Mouse (Mus musculus) limb, embryonic 14.5 days (tissue): ENCODE data around the gene Pnmal1. TPM values are rescaled to one million over a fixed set of nuclear protein-coding genes. Genes with fewer than 3 reads are reported as not detected.

Source experiments
- ATAC-seq: fragments of 200-750 bp; cut with Nextera tagmentation; 2 replicates; pipeline ENCODE4 v1.8.0; 2017; ENCODE audit warnings: low read depth, moderate number of reproducible peaks, moderate TSS enrichment; ENCODE audit not compliant: low FRiP score
- DNase-seq: peaks from one replicate; pipeline ENCODE4 v3.0.0-alpha.2; 2015; ENCODE audit warnings: low spot score
- H3K27ac ChIP-seq: fragments of 300-500 bp; sonication (generic); replicated peaks from 2 replicates; pipeline ENCODE4 v1.5.1; 2014; ENCODE audit warnings: low read depth, mild to moderate bottlenecking, low read length, moderate library complexity, mixed read lengths
- H3K27me3 ChIP-seq: fragments of 300-500 bp; sonication (generic); 2 replicates; pipeline ENCODE4 v1.6.1; 2014; ENCODE audit warnings: low read length, mixed read lengths; ENCODE audit not compliant: control insufficient read depth, insufficient read depth
- H3K36me3 ChIP-seq: fragments of 300-500 bp; sonication (generic); 2 replicates; pipeline ENCODE4 v1.6.1; 2014; ENCODE audit warnings: mild to moderate bottlenecking, low read length, moderate library complexity, mixed read lengths; ENCODE audit not compliant: control insufficient read depth, insufficient read depth
- H3K4me1 ChIP-seq: fragments of 300-500 bp; sonication (generic); 2 replicates; pipeline ENCODE4 v1.6.1; 2014; ENCODE audit warnings: antibody characterized with exemption, low read length, mixed read lengths; ENCODE audit not compliant: control insufficient read depth, insufficient read depth
- H3K4me2 ChIP-seq: fragments of 300-500 bp; sonication (generic); replicated peaks from 2 replicates; pipeline ENCODE4 v1.6.1; 2014; ENCODE audit warnings: low read depth, mild to moderate bottlenecking, low read length, moderate library complexity; ENCODE audit not compliant: severe bottlenecking
- H3K4me3 ChIP-seq: fragments of 300-500 bp; sonication (generic); replicated peaks from 2 replicates; pipeline ENCODE4 v1.5.1; 2014; ENCODE audit warnings: low read length
- H3K9ac ChIP-seq: fragments of 300-500 bp; sonication (generic); 2 replicates; pipeline ENCODE4 v1.6.1; 2014; ENCODE audit warnings: mild to moderate bottlenecking, low read depth, low read length, moderate library complexity; ENCODE audit not compliant: severe bottlenecking
- H3K9me3 ChIP-seq: fragments of 300-500 bp; sonication (generic); 2 replicates; pipeline ENCODE4 v1.6.1; 2016; ENCODE audit warnings: low read length; ENCODE audit not compliant: control insufficient read depth
- POLR2A ChIP-seq: fragments of 200-500 bp; IDR thresholded peaks from 2 replicates; pipeline ENCODE4 v1.8.0; 2012; ENCODE audit warnings: inconsistent platforms, mild to moderate bottlenecking, moderate library complexity, borderline replicate concordance; ENCODE audit not compliant: insufficient read depth, insufficient read length; ENCODE audit errors: extremely low read depth
- WGBS: fragments of 180-500 bp; shearing (Covaris S2); extraction: QIAGEN DNeasy Blood & Tissue Kit; methylation state at CpG from one replicate; pipeline ENCODE4 v1.1.7; 2014; 5-methylcytosine and 5-hydroxymethylcytosine counted together
- polyA plus RNA-seq, 2 experiments: library from polyadenylated mRNA; depleted of rRNA in 1 of 2; stranded (reverse) in 1 of 2; unstranded in 1 of 2; fragments of >200 nt; fragmentation: Nextera tagmentation in 1 of 2; extraction: Ambion mirVana in 1 of 2; gene quantifications; 2 replicates each; pipeline versions ENCODE4 v1.2.1 to v1.2.3; 2012 to 2014

Gene Pnmal1
- polyA plus RNA-seq, 2 experiments = 0.43 to 0.49 TPM

DNA sequence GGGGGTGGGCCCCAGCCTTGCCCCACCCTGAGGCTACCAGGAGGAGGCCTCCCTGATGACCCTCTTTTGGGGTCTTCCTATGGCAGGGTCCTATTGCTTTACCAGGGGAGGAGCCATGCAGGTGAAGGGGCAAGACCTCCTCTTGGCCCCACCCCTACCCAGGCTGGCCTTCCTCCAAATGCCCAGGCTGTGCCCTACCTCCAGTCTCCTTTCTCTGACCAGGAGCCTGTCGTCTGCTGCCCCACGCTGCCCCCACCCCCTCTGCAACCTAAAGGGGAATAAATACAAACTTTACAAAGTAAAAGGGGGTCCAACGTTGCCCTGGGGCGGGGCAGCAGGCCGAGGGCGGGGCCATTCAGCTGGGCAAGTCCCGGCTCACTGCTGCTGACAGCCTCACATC, 45.2 kb downstream of the Pnmal1 start:
- Histone ChIP-seq H3K9ac (no peak overlapping the region), H3K36me3 (peaks cover 80% of the 10 kb centered on the region), H3K27me3 (no peaks in the 10 kb centered on the region), H3K4me3 (no peak overlapping the region), H3K27ac (no peak overlapping the region), H3K9me3 (no peaks in the 10 kb centered on the region), H3K4me1 (no peaks in the 10 kb centered on the region), H3K4me2 (no peak overlapping the region)
- ATAC-seq = no peak
- TF ChIP-seq POLR2A = no peak
- DNase-seq = no peak
- 87% methylated on average over 7 of the region's 7 CpGs for WGBS

DNA sequence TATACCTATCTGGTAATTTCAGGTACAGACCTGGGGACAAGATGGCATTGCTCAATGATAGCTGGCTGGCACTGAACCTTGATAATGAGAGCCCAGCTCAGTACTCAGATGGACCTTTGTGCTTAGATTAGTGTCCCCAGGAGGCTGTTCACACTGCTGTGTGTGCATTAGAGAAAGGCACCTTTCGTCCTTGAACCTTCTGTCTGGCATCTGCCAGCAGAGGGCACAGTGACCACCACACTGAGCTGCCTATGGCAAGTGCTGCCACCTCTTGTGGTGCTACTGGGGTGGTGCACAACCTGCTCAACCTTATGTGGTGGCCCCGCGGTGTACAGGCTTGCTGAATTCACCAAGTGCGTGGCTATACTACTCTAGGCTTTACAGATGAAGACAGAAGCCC, 47.8 kb downstream of the Pnmal1 start:
- H3K4me3 ChIP-seq = no peak overlapping the region
- no peaks in the 10 kb centered on the region for H3K4me1 ChIP-seq
- no peak for TF ChIP-seq POLR2A
- H3K36me3 ChIP-seq = peaks cover 94% of the 10 kb centered on the region
- H3K27ac ChIP-seq = no peak overlapping the region
- no peaks in the 10 kb centered on the region for H3K9me3 ChIP-seq
- ATAC-seq = no peak
- 85% methylated on average over 4 of the region's 4 CpGs for WGBS
- no peak for DNase-seq
- no peak overlapping the region for H3K4me2 ChIP-seq
- no peaks in the 10 kb centered on the region for H3K27me3 ChIP-seq
- H3K9ac ChIP-seq = no peak overlapping the region

DNA sequence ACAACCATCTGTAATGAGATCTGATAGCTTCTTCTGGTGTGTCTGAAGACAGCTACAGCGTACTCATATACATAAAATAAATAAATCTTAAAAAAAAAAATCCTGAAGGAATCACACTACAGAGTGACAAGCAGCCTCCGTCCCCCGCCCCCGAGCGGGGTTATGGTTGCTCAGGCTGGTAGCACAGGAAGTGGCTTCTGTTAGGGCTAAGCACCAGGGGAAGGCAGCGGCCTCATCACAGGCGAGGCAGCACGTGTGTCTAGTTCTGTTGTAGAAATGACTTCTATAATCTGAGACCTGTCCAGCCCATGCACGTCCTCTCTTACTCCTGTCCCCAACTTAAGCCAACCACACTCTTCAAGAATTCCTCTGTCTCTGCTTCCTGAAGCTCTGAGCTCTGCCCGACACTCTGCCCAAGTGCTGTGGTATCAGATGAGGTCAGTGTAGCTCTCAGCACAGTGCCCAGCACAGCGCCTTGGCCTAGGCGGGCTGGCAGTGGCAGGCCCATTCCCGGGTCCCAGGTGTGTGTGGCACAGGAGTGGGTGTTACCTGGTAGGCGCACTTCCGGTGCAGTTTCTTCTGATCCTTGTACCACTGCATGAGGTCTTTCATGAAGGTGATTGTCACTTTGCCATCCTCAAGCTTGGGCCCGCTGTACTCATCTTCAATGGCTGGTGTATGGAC, 50.0 kb downstream of the Pnmal1 start:
- Histone ChIP-seq H3K36me3 (peaks cover 99% of the 10 kb centered on the region), H3K4me1 (no peaks in the 10 kb centered on the region), H3K9me3 (no peaks in the 10 kb centered on the region), H3K27ac (no peak overlapping the region), H3K4me2 (no peak overlapping the region), H3K9ac (no peak overlapping the region), H3K27me3 (no peaks in the 10 kb centered on the region), H3K4me3 (no peak overlapping the region)
- no peak for DNase-seq
- no peak for TF ChIP-seq POLR2A
- 90% methylated on average over 16 of the region's 16 CpGs for WGBS
- ATAC-seq = no peak

DNA sequence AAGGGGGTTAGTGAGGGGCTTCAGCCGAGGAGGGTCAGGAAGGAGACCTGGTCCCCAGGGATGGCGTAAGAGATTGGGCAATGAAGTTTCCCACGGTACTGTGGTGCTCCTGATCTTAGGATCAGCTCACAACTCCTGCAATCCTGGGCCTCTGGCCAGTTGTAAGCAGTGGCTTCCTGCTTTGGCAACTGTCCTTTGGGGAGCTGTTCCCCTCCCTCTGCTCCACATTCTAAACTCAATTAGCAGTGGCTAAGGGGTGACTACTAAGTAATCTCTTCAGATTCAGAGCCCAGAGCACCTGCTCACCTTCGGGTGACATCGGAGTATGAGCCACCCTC, 50.5 kb downstream of the Pnmal1 start:
- Histone ChIP-seq H3K27me3 (no peaks in the 10 kb centered on the region), H3K9ac (no peak overlapping the region), H3K9me3 (no peaks in the 10 kb centered on the region), H3K36me3 (peaks cover 99% of the 10 kb centered on the region), H3K4me3 (no peak overlapping the region), H3K4me2 (no peak overlapping the region), H3K4me1 (no peaks in the 10 kb centered on the region), H3K27ac (no peak overlapping the region)
- DNase-seq (no peak), ATAC-seq (no peak)
- 91% methylated on average over 5 of the region's 5 CpGs for WGBS
- no peak for TF ChIP-seq POLR2A

DNA sequence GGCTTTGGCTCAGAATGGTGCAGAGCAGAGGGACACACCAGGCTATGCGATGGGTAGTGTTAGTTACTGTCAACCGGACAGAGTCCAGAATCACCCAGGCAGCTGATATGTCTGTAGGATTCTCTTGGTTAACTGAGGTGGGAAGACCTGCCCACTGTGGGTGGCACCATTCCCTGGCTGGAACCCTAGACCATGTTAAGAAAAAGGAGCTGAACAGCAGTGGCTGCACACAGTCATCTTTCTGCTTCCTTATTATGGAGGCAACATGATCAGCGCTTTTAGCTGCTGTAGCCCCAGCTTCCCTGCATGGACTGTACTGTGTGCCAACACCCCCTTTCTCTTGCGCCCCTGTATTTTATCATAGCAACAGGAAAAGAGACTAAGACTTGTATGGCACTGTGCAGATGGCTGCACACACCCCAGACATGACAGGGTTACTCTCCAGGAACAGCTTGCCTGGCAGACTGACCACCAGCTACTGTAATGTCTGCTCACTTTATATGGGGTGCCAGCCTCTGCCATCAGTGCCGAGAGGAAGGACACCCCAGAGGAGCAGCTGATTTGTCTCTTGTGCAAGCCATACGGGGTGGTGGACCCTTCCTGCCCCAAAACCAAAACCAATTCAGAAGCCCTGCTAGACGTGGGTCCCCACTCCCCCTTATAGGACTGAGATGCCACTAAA, 52.6 kb downstream of the Pnmal1 start:
- Histone ChIP-seq H3K9me3 (no peaks in the 10 kb centered on the region), H3K27ac (no peak overlapping the region), H3K36me3 (peaks cover 95% of the 10 kb centered on the region), H3K4me1 (no peaks in the 10 kb centered on the region; the same call in 1 of the 2 replicates), H3K9ac (no peak overlapping the region), H3K4me2 (no peak overlapping the region), H3K27me3 (no peaks in the 10 kb centered on the region), H3K4me3 (no peak overlapping the region)
- ATAC-seq (no peak), DNase-seq (no peak)
- no peak for TF ChIP-seq POLR2A
- WGBS = 94% methylated on average over 7 of the region's 7 CpGs

Other genes with a start within 250 kb of the Pnmal1 start
- 0.04 and 0.10 TPM in 2 replicates for gene Ceacam9, start 237.8 kb upstream of the Pnmal1 start, polyA plus RNA-seq (2012; rRNA removed)
- not detected in 2 replicates for gene Ceacam9, start 237.8 kb upstream of the Pnmal1 start, polyA plus RNA-seq (2014; fragmentation: Nextera tagmentation; extraction: Ambion mirVana)
- gene Ap2s1, start 221.3 kb upstream of the Pnmal1 start, polyA plus RNA-seq (2012; rRNA removed) = 271 and 297 TPM in 2 replicates
- gene Ap2s1, start 221.3 kb upstream of the Pnmal1 start, polyA plus RNA-seq (2014; fragmentation: Nextera tagmentation; extraction: Ambion mirVana) = 271 and 295 TPM in 2 replicates
- 80.3 and 96.1 TPM in 2 replicates for gene Slc1a5, start 178.3 kb upstream of the Pnmal1 start, polyA plus RNA-seq (2012; rRNA removed)
- gene Slc1a5, start 178.3 kb upstream of the Pnmal1 start, polyA plus RNA-seq (2014; fragmentation: Nextera tagmentation; extraction: Ambion mirVana) = 21.7 and 24.4 TPM in 2 replicates
- 197 and 280 TPM in 2 replicates for gene Strn4, start 143.8 kb upstream of the Pnmal1 start, polyA plus RNA-seq (2012; rRNA removed)
- gene Strn4, start 143.8 kb upstream of the Pnmal1 start, polyA plus RNA-seq (2014; fragmentation: Nextera tagmentation; extraction: Ambion mirVana) = 109 and 137 TPM in 2 replicates
- 29.9 and 37.6 TPM in 2 replicates for gene Fkrp, start 142.9 kb upstream of the Pnmal1 start, polyA plus RNA-seq (2012; rRNA removed)
- 26.9 and 32.6 TPM in 2 replicates for gene Fkrp, start 142.9 kb upstream of the Pnmal1 start, polyA plus RNA-seq (2014; fragmentation: Nextera tagmentation; extraction: Ambion mirVana)
- 35.9 and 48.9 TPM in 2 replicates for gene Prkd2, start 116.8 kb upstream of the Pnmal1 start, polyA plus RNA-seq (2012; rRNA removed)
- 19.2 and 22.1 TPM in 2 replicates for gene Prkd2, start 116.8 kb upstream of the Pnmal1 start, polyA plus RNA-seq (2014; fragmentation: Nextera tagmentation; extraction: Ambion mirVana)
- 64.3 and 89.3 TPM in 2 replicates for gene Dact3, start 84.4 kb upstream of the Pnmal1 start, polyA plus RNA-seq (2012; rRNA removed)
- gene Dact3, start 84.4 kb upstream of the Pnmal1 start, polyA plus RNA-seq (2014; fragmentation: Nextera tagmentation; extraction: Ambion mirVana) = 11.5 and 13.7 TPM in 2 replicates
- gene Gng8, start 67.9 kb upstream of the Pnmal1 start, polyA plus RNA-seq (2012; rRNA removed) = 63.3 and 92.7 TPM in 2 replicates
- 17.8 and 21.1 TPM in 2 replicates for gene Gng8, start 67.9 kb upstream of the Pnmal1 start, polyA plus RNA-seq (2014; fragmentation: Nextera tagmentation; extraction: Ambion mirVana)
- gene Ptgir, start 53.2 kb upstream of the Pnmal1 start, polyA plus RNA-seq (2012; rRNA removed) = 3.6 and 4.1 TPM in 2 replicates
- gene Ptgir, start 53.2 kb upstream of the Pnmal1 start, polyA plus RNA-seq (2014; fragmentation: Nextera tagmentation; extraction: Ambion mirVana) = 2.3 and 2.8 TPM in 2 replicates
- gene Calm3, start 35.6 kb upstream of the Pnmal1 start, polyA plus RNA-seq (2012; rRNA removed) = 281 and 320 TPM in 2 replicates
- gene Calm3, start 35.6 kb upstream of the Pnmal1 start, polyA plus RNA-seq (2014; fragmentation: Nextera tagmentation; extraction: Ambion mirVana) = 156 and 164 TPM in 2 replicates
- 12.8 and 13.9 TPM in 2 replicates for gene Pnmal2, start 15.0 kb upstream of the Pnmal1 start, polyA plus RNA-seq (2012; rRNA removed)
- 16.5 and 18.8 TPM in 2 replicates for gene Pnmal2, start 15.0 kb upstream of the Pnmal1 start, polyA plus RNA-seq (2014; fragmentation: Nextera tagmentation; extraction: Ambion mirVana)
- 0.29 and 0.34 TPM in 2 replicates for gene Gm42372, start 23.4 kb downstream of the Pnmal1 start, polyA plus RNA-seq (2012; rRNA removed)
- 0.17 and 0.23 TPM in 2 replicates for gene Gm42372, start 23.4 kb downstream of the Pnmal1 start, polyA plus RNA-seq (2014; fragmentation: Nextera tagmentation; extraction: Ambion mirVana)
- 39.7 and 40.7 TPM in 2 replicates for gene Ccdc8, start 33.0 kb downstream of the Pnmal1 start, polyA plus RNA-seq (2012; rRNA removed)
- gene Ccdc8, start 33.0 kb downstream of the Pnmal1 start, polyA plus RNA-seq (2014; fragmentation: Nextera tagmentation; extraction: Ambion mirVana) = 25.5 and 27.2 TPM in 2 replicates
- 193 and 237 TPM in 2 replicates for gene Ppp5c, start 68.2 kb downstream of the Pnmal1 start, polyA plus RNA-seq (2012; rRNA removed)
- 100 and 105 TPM in 2 replicates for gene Ppp5c, start 68.2 kb downstream of the Pnmal1 start, polyA plus RNA-seq (2014; fragmentation: Nextera tagmentation; extraction: Ambion mirVana)
- 28.2 and 39.6 TPM in 2 replicates for gene Hif3a, start 102.7 kb downstream of the Pnmal1 start, polyA plus RNA-seq (2012; rRNA removed)
- gene Hif3a, start 102.7 kb downstream of the Pnmal1 start, polyA plus RNA-seq (2014; fragmentation: Nextera tagmentation; extraction: Ambion mirVana) = 23.7 and 26.6 TPM in 2 replicates
- 0.23 TPM in 2 replicates for gene Psg16, start 114.4 kb downstream of the Pnmal1 start, polyA plus RNA-seq (2012; rRNA removed)
- 0.12 and 0.33 TPM in 2 replicates for gene Psg16, start 114.4 kb downstream of the Pnmal1 start, polyA plus RNA-seq (2014; fragmentation: Nextera tagmentation; extraction: Ambion mirVana)
- 0.10 TPM in 1 of 2 replicates, not detected in the other for gene Ceacam3, start 190.6 kb downstream of the Pnmal1 start, polyA plus RNA-seq (2012; rRNA removed)
- not detected in 2 replicates for gene Ceacam3, start 190.6 kb downstream of the Pnmal1 start, polyA plus RNA-seq (2014; fragmentation: Nextera tagmentation; extraction: Ambion mirVana)
- gene Psg29, start 243.8 kb downstream of the Pnmal1 start, polyA plus RNA-seq (2012; rRNA removed) = 0.06 and 0.16 TPM in 2 replicates
- not detected in 2 replicates for gene Psg29, start 243.8 kb downstream of the Pnmal1 start, polyA plus RNA-seq (2014; fragmentation: Nextera tagmentation; extraction: Ambion mirVana)